Comparison of ENCODE assay signal across 8 mouse cellular contexts in genomic region chr11:77486798-77487197, GRCm38 (mm10). TPM values are rescaled to one million over a fixed set of nuclear protein-coding genes. Genes with fewer than 3 reads are reported as not detected.
DNase-seq lines count a peak whose midpoint lies in the region; ATAC-seq lines count a peak whose summit lies in the region.

No protein-coding gene starts in this region.

- WGBS in lung, embryonic 15.5 days, result 49% methylated on average over 5 of the region's 5 CpGs
- WGBS in hindbrain, embryonic 11.5 days, result 70% methylated on average over 5 of the region's 5 CpGs
- WGBS in neural tube, embryonic 12.5 days, result 61% methylated on average over 5 of the region's 5 CpGs

- H3K4me2 ChIP-seq in lung, embryonic 15.5 days, result no peak overlapping the region
- no peak overlapping the region for H3K4me2 ChIP-seq in hindbrain, embryonic 11.5 days (replicated peaks; ENCODE audit: low read depth, low read length)
- H3K4me2 ChIP-seq in neural tube, embryonic 12.5 days (replicated peaks), result peak overlapping the region; percentile 68

- H3K4me1 ChIP-seq in lung, embryonic 15.5 days, result peaks cover 66% of the 10 kb centered on the region
- H3K4me1 ChIP-seq in hindbrain, embryonic 11.5 days (replicated peaks; ENCODE audit: control insufficient read depth, insufficient read depth, low read length), result peaks cover 23% of the 10 kb centered on the region
- peaks cover 72% of the 10 kb centered on the region for H3K4me1 ChIP-seq in neural tube, embryonic 12.5 days

- H3K9ac ChIP-seq in lung, embryonic 15.5 days, result no peak overlapping the region
- peak overlapping the region; percentile 33; the same call in 1 of the 2 replicates for H3K9ac ChIP-seq in hindbrain, embryonic 11.5 days (ENCODE audit: low read depth, low read length)
- peak overlapping the region; percentile 45 for H3K9ac ChIP-seq in neural tube, embryonic 12.5 days

- ATAC-seq in lung, embryonic 15.5 days (ENCODE audit: borderline replicate concordance, extremely low read depth, low FRiP score, low TSS enrichment), result no peak
- ATAC-seq in hindbrain, embryonic 11.5 days (ENCODE audit: low FRiP score), result no peak
- no peak for ATAC-seq in neural tube, embryonic 12.5 days (ENCODE audit: low FRiP score, low read depth)

- H3K36me3 ChIP-seq in lung, embryonic 15.5 days, result no peaks in the 10 kb centered on the region
- no peaks in the 10 kb centered on the region for H3K36me3 ChIP-seq in hindbrain, embryonic 11.5 days (ENCODE audit: control insufficient read depth, insufficient read depth, low read length)
- no peaks in the 10 kb centered on the region; the same call in 1 of the 2 replicates for H3K36me3 ChIP-seq in neural tube, embryonic 12.5 days

- no peaks in the 10 kb centered on the region for H3K9me3 ChIP-seq in lung, embryonic 15.5 days
- no peaks in the 10 kb centered on the region for H3K9me3 ChIP-seq in hindbrain, embryonic 11.5 days (ENCODE audit: control insufficient read depth, low read length)
- no peaks in the 10 kb centered on the region for H3K9me3 ChIP-seq in neural tube, embryonic 12.5 days

- peak; percentile 81 for DNase-seq in cerebellum, adult 11-12 months
- no peak for DNase-seq in cerebellum, adult 11 months
- no peak for DNase-seq in lung, postnatal 36 days
- DNase-seq in hindbrain, embryonic 11.5 days (ENCODE audit: low spot score), result no peak
- no peak for DNase-seq in gastrocnemius, postnatal 36 days
- no peak for DNase-seq in thymus, postnatal 4 days

- 0 out of 2 replicates have a peak overlapping the region, but pooled peaks have one; percentile 15 for H3K27ac ChIP-seq in lung, embryonic 15.5 days
- H3K27ac ChIP-seq in hindbrain, embryonic 11.5 days (ENCODE audit: low read depth, low read length), result 0 out of 2 replicates have a peak overlapping the region, but pooled peaks have one; percentile 20
- peak overlapping the region; percentile 32 for H3K27ac ChIP-seq in neural tube, embryonic 12.5 days

- H3K4me3 ChIP-seq in lung, embryonic 15.5 days, result no peak overlapping the region
- 0 out of 2 replicates have a peak overlapping the region, but pooled peaks have one; percentile 2 for H3K4me3 ChIP-seq in hindbrain, embryonic 11.5 days (ENCODE audit: low read depth, low read length)
- 0 out of 2 replicates have a peak overlapping the region, but pooled peaks have one; percentile 7 for H3K4me3 ChIP-seq in neural tube, embryonic 12.5 days

- H3K27me3 ChIP-seq in lung, embryonic 15.5 days, result no peaks in the 10 kb centered on the region
- H3K27me3 ChIP-seq in hindbrain, embryonic 11.5 days (ENCODE audit: control insufficient read depth, insufficient read depth, low read length), result no peaks in the 10 kb centered on the region
- H3K27me3 ChIP-seq in neural tube, embryonic 12.5 days (replicated peaks), result no peaks in the 10 kb centered on the region

- intact Hi-C loops in gastrocnemius, postnatal 36 days (cut with DNase I), result no loop called here

RNA-seq across cellular contexts. Expression of gene Ankrd13b, which starts 2.7 kb away (rescaled TPM):
- 6.5 and 7.1 TPM in 2 replicates for polyA plus RNA-seq in lung, embryonic 15.5 days (2015; fragmentation: Nextera tagmentation; extraction: Ambion mirVana)
- polyA plus RNA-seq in hindbrain, embryonic 11.5 days (2014; fragmentation: Nextera tagmentation; extraction: Ambion mirVana), result 13.1 and 13.9 TPM in 2 replicates
- 33.8 and 39.7 TPM in 2 replicates for polyA plus RNA-seq in neural tube, embryonic 12.5 days (2016; fragmentation: Nextera tagmentation; extraction: Ambion mirVana)
- total RNA-seq in gastrocnemius, postnatal 36 days (2021), result 1 to 10 TPM; 7.3 to 8.3 TPM

RNA-seq across cellular contexts. Expression of gene Git1, which starts 6.6 kb away (rescaled TPM):
- polyA plus RNA-seq in lung, embryonic 15.5 days (2015; fragmentation: Nextera tagmentation; extraction: Ambion mirVana), result 9.5 and 9.8 TPM in 2 replicates
- 12.6 and 18.6 TPM in 2 replicates for polyA plus RNA-seq in hindbrain, embryonic 11.5 days (2014; fragmentation: Nextera tagmentation; extraction: Ambion mirVana)
- 12.5 and 14.4 TPM in 2 replicates for polyA plus RNA-seq in neural tube, embryonic 12.5 days (2016; fragmentation: Nextera tagmentation; extraction: Ambion mirVana)
- 10 to 100 TPM; 23.9 to 25.5 TPM for total RNA-seq in gastrocnemius, postnatal 36 days (2021)

RNA-seq across cellular contexts. Expression of gene Coro6, which starts 24.6 kb away (rescaled TPM):
- polyA plus RNA-seq in lung, embryonic 15.5 days (2015; fragmentation: Nextera tagmentation; extraction: Ambion mirVana), result 0.78 and 0.97 TPM in 2 replicates
- polyA plus RNA-seq in hindbrain, embryonic 11.5 days (2014; fragmentation: Nextera tagmentation; extraction: Ambion mirVana), result 0.14 and 0.22 TPM in 2 replicates
- polyA plus RNA-seq in neural tube, embryonic 12.5 days (2016; fragmentation: Nextera tagmentation; extraction: Ambion mirVana), result 0.15 TPM in 2 replicates
- 100 to 1,000 TPM; 140 to 181 TPM for total RNA-seq in gastrocnemius, postnatal 36 days (2021)

RNA-seq across cellular contexts. Expression of gene Abhd15, which starts 28.1 kb away (rescaled TPM):
- 3.8 and 4.0 TPM in 2 replicates for polyA plus RNA-seq in lung, embryonic 15.5 days (2015; fragmentation: Nextera tagmentation; extraction: Ambion mirVana)
- polyA plus RNA-seq in hindbrain, embryonic 11.5 days (2014; fragmentation: Nextera tagmentation; extraction: Ambion mirVana), result 2.1 and 3.0 TPM in 2 replicates
- 5.2 and 7.1 TPM in 2 replicates for polyA plus RNA-seq in neural tube, embryonic 12.5 days (2016; fragmentation: Nextera tagmentation; extraction: Ambion mirVana)
- under 1 TPM; 0.28 to 0.52 TPM for total RNA-seq in gastrocnemius, postnatal 36 days (2021)

RNA-seq across cellular contexts. Expression of gene Trp53i13, which starts 29.0 kb away (rescaled TPM):
- polyA plus RNA-seq in lung, embryonic 15.5 days (2015; fragmentation: Nextera tagmentation; extraction: Ambion mirVana), result 42.7 and 43.1 TPM in 2 replicates
- polyA plus RNA-seq in hindbrain, embryonic 11.5 days (2014; fragmentation: Nextera tagmentation; extraction: Ambion mirVana), result 27.7 and 27.9 TPM in 2 replicates
- polyA plus RNA-seq in neural tube, embryonic 12.5 days (2016; fragmentation: Nextera tagmentation; extraction: Ambion mirVana), result 28.7 and 32.4 TPM in 2 replicates
- total RNA-seq in gastrocnemius, postnatal 36 days (2021), result 1 to 10 TPM; 2.9 to 3.6 TPM
